Mouse (Mus musculus) olfactory bulb, adult 2 months (tissue): ENCODE measurements around the gene Uqcrq.

Experiments used
- CTCF ChIP-seq: fragments of 200-500 bp; IDR thresholded peaks from 2 replicates; pipeline ENCODE4 v1.5.1; 2012; ENCODE audit warnings: low read depth, mild to moderate bottlenecking, low read length, moderate library complexity; ENCODE audit not compliant: insufficient read depth
- POLR2A ChIP-seq: fragments of 200-500 bp; IDR thresholded peaks from 2 replicates; pipeline ENCODE4 v1.6.1; 2012; ENCODE audit warnings: mild to moderate bottlenecking, low read depth, low read length, moderate library complexity; ENCODE audit not compliant: insufficient read depth

- TF ChIP-seq CTCF (no peak), POLR2A (no peak)
Observed at GRCm38 (mm10) chr11:53378918-53379317, 51.7 kb downstream of the Uqcrq start.
